Mouse (Mus musculus) yolk sac, embryonic 10.5 days (tissue): ENCODE measurements around the gene Olfr441.
"Not testable (repeated sequence)": the region's sequence is repeated elsewhere in the genome, so short reads cannot be mapped to it uniquely, and the experiment has no call there.

Source experiments
- DNase-seq: peaks from one replicate; pipeline ENCODE4 v3.0.0-alpha.2; 2017; ENCODE audit warnings: low spot score

Olfr441 gene

DNA sequence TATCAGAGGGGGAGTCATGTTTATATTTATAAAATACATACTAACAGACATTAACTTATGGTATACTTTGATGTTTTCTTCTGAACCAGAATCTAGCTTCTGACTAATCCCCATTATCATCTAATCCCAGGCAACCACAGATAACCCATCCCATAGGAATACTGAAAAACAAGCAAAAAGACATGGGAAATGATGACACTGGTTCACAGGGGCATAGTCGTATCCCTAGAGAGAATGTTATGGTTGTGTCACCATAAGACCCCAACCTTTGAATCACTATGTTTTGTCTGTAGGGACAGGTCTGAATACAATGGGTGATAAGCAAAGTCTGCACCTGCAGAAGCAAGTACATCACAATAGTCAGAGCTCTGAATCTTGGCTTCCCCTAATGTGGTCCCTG lies at the start of gene Olfr441:
Olfr441 (plus strand) TSS at position 301 of the 400 bp plus-strand sequence.
- DNase-seq: not testable (repeated sequence)

DNA sequence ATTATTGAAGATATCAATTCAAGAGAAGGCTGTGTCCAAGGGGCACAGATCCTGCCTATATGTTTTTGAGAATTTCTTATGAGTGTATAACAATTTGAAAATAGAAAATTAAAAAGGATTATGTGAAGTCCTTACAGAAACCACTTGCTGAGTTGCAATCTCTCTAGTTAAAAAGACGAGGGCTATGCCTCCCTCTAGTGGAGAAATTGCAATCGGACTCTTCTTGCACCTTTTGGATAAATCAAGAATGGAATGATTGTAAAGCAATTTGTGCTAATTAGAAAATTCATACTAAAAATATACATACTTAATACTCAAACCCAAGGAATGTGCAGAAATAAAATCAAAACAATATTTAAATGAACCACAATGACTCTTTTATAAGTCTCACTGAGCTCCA lies 27.4 kb upstream of the Olfr441 start:
- no peak for DNase-seq

DNA sequence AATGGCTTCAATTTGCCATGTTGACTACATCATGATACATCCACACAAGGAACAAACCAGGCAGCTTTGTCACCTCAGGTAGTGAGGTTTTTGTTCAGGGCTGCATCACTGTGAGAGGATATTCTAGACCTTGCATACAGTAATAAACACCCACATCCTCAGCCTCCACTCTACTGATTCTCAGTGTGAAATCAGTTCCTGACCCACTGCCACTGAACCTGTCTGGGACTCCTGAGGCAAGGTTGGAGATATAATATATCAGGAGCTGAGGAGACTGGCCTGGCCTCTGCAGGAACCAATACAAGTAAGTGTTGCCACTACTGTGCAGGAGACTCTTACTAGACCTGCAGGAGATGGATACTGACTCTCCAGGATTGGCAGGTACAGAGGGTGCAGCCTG lies 24.8 kb upstream of the Olfr441 start:
- not testable (repeated sequence) for DNase-seq

DNA sequence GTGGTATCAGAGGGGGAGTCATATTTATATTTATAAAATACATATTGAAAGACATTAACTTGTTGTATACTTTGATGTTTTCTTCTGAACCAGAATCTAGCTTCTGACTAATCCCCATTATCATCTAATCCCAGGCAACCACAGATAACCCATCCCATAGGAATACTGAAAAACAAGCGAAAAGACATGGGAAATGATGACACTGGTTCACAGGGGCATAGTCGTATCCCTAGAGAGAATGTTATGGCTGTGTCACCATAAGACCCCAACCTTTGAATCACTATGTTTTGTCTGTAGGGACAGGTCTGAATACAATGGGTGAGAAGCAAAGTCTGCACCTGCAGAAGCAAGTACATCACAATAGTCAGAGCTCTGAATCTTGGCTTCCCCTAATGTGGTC lies 40.1 kb downstream of the Olfr441 start, which contains the start of gene Olfr237-ps1:
Olfr237-ps1 (plus strand) TSS at position 301 of the 400 bp plus-strand sequence.
- not testable (repeated sequence) for DNase-seq

DNA sequence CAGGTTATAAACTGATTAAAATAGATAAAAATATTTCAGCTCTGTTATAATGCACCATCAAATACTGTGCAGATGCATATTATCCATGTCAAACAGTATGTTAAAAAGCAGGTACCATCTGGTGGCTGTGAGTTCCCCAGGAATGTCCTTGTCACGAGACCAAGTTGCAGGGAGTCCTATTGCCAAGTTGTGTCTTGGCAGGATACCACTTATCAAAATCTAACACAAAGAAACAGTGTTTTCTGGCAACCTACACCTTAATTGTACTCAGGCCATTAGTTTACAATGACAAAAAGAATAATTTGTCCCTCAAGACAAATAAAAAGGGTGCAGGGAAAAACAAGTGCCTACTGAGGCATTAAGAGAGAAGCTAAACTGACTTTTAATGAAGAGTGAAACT lies 53.3 kb downstream of the Olfr441 start:
- DNase-seq: no peak

DNA sequence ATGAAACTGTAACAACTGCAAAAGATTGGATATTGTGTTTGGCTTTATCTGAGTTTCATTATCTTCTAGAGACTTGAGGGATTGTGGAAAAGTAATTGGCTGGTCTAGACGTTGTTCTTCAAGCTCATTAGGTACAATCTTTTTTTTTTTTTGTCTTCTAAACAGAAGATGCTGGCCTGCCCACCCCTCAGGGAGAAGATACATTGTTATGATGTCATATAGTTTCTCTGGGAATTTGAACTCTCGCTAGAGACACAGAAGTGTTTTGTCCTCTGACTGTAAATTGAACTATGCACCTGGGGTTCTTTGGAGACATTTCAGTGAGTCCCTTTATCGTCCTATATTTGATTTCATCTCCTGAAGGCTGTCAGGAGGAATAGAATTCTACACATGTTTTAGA lies 56.8 kb downstream of the Olfr441 start, which contains the start of gene Olfr437:
Olfr437 (plus strand) TSS at position 301 of the 400 bp plus-strand sequence.
- DNase-seq: no peak

DNA sequence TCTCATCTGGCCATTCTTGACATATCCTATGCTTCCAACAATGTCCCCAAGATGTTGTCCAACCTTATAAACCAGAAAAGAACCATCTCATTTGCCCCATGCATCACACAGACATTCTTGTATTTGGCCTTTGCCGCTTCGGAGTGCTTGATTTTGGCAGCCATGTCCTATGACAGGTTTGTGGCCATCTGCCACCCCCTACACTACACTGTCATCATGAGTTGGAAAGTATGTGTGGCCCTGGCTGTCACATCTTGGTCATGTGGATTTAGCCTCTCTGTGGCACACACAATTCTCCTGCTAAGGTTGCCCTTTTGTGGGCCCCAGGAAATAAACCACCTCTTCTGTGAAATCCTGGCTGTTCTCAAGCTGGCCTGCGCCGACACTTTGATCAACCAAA lies 61.1 kb downstream of the Olfr441 start:
- DNase-seq: no peak
